Mouse (Mus musculus) macrophage (primary cell): Measurements from ENCODE around the gene Mrps12. TPM values are rescaled to one million over a fixed set of nuclear protein-coding genes. Genes with fewer than 3 reads are reported as not detected.

Source experiments
- H3K27ac ChIP-seq: fragments of 350-480 bp; formaldehyde crosslinking; 2 replicates; pipeline ENCODE4 v1.9.0; 2021
- H3K36me3 ChIP-seq: fragments of 350-480 bp; formaldehyde crosslinking; 2 replicates; pipeline ENCODE4 v1.9.0; 2021; ENCODE audit errors: inconsistent target
- H3K4me3 ChIP-seq: fragments of 350-480 bp; formaldehyde crosslinking; 2 replicates; pipeline ENCODE4 v1.9.0; 2021; ENCODE audit errors: inconsistent target
- H3K79me2 ChIP-seq: fragments of 350-480 bp; formaldehyde crosslinking; 2 replicates; pipeline ENCODE4 v1.9.0; 2021; ENCODE audit errors: inconsistent target
- WGBS: methylation state at CpG from one replicate; pipeline ENCODE4 v1.1.7; 2026; ENCODE audit warnings: inconsistent platforms; ENCODE audit not compliant: missing documents; 5-methylcytosine and 5-hydroxymethylcytosine counted together
- polyA plus RNA-seq: library from polyadenylated mRNA; stranded (reverse); fragments of 250-400 nt; gene quantifications from 3 replicates; pipeline ENCODE4 v1.2.4, GENCODE M21; 2018; ENCODE audit warnings: inconsistent platforms

Mrps12 gene
- polyA plus RNA-seq, 1 experiment from 2014 or later, result 30.6 TPM

DNA sequence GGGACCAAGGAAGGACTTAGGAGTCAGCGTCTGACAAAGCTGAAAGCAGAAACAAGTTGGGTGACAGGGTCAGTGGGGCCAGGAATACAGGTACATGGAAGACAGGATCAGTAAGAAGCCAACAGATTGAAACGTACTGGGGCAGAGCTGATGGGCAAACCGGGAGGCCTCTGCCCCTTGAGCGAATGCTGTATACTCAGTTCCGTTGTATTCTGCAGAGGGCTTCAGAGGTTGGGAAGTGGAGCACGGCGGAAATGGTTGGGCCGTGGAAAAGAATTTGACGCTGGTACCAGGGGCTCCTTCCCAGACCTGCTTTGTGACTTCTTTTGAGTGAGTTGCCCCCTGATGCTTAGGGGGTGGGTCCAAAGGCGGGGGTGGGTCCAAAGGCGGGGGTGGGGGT, 8.4 kb downstream of the Mrps12 start:
- H3K4me3 ChIP-seq, result no peak overlapping the region; the same call in 1 of the 2 replicates
- H3K27ac ChIP-seq, result no peak overlapping the region
- WGBS, result 35% methylated on average over 11 of the region's 11 CpGs
- no peaks in the 10 kb centered on the region for H3K36me3 ChIP-seq
- no peaks in the 10 kb centered on the region for H3K79me2 ChIP-seq

DNA sequence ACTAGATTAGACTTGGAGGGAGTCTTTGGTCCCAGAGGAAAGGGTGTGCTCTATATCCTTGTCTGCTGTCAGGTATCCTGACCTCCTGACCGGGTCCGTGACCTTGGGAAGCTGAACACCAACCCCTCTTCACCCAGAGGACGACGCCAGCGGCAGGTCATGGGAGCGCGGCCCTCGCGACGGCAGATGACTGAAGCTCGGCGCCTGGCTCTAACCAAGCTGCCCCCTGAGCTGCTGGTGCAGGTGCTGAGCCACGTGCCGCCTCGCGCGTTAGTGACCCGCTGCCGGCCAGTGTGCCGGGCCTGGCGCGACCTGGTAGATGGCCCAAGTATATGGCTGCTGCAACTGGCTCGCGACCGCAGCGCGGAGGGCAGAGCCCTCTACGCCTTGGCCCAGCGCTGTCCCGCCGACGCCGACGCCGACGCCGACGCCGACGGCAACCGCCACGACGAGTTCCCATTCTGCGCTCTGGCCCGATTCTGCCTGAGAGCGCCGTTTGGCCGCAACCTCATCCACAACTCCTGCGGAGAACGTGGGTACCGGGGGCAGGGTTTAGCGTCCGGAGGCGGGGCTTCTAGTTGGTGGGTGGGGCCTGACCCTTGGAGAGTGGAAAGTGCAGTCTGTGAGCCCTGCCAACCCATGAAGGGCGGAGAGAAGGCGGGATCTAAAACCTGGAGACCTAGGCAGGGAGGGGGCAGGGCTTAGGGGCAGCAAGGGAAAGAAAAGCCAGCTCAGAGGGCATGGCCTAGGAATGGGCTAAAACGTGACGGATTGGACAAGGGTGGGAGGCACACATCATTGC, 9.1 kb downstream of the Mrps12 start:
- Histone ChIP-seq H3K4me3 (no peak overlapping the region; the same call in 1 of the 2 replicates), H3K79me2 (no peaks in the 10 kb centered on the region), H3K36me3 (no peaks in the 10 kb centered on the region), H3K27ac (no peak overlapping the region)
- 30% methylated on average over 57 of the region's 58 CpGs for WGBS

DNA sequence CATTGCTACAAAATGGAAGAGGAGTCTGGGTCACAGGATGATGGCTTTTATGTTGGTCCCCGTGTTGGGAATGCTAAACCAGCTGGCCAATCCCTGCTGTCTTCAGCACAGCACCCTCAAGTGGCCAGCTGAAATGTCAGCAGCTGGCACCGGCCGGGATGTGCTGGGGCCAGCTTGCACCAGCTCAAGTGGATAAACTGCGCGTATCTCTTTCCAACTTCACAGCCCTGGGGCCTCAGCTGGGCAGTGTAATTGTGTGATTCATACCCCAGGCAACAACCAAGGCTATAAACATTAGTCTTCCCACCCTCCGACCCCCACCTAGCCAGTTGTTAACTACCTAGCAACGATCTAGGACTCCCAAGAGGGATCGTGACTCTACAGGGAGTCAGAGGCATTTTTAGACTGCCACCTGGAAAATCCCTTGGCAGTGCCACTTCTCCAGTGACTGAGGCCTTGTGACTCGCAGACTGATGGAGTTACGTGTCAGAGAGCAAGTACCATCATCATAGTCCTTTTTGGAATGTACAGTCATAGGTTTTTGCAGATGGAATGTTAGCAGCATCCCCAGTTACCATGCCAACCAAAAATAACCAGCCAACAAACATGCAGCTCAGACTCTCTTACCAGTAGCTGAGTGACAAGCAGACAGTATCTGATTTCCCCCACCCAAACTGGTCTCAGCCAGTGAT, 13.8 kb downstream of the Mrps12 start:
- no peaks in the 10 kb centered on the region for H3K36me3 ChIP-seq
- WGBS, result 85% methylated on average over 10 of the region's 10 CpGs
- H3K79me2 ChIP-seq, result no peaks in the 10 kb centered on the region
- no peak overlapping the region for H3K27ac ChIP-seq
- no peak overlapping the region for H3K4me3 ChIP-seq

DNA sequence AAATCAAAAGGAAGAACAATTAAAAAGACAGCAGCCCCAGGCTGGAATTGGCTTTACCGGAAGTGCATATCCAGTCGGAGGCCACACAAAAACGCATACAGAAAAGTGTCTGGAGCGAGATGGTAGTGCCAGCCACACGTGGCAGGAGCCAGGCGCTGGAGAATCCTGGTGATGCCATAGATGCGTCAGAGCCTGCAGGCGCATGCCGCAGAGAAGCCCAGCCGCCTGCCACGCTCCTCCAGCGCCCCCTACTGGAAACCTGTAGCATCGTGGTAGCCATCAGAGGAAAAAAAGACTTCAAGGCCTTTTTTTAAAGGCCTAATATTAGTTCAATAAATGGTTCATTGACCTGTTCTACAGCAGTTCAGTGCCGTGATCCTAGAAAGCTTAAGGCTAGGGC, 15.0 kb downstream of the Mrps12 start:
- 15% methylated on average over 14 of the region's 14 CpGs for WGBS

DNA sequence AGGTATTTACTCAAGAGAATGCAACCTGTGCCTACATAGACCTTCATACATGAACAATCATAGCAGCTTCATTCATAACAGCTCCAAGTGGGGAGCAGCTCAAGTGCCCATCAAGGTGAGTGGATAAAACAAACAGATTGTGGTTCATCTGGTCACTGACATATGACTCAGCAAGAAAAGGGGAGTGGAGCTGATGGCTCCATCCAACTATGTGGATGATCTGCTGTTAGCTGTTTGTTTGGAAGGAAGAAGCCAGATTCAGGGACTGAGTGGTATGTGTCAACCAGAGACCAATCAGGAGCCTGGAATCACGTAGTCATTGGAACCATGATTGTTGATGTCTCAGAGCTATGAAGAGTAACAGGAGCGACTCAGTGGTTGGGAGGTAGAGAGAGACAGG, 17.0 kb downstream of the Mrps12 start:
- Histone ChIP-seq H3K27ac (no peak overlapping the region), H3K36me3 (no peaks in the 10 kb centered on the region), H3K4me3 (no peak overlapping the region), H3K79me2 (no peaks in the 10 kb centered on the region)
- WGBS, result 100% methylated on average over 2 of the region's 2 CpGs

More for the DNA sequence above, 15.0 kb downstream of the Mrps12 start:
- no peak overlapping the region for H3K4me3 ChIP-seq
- H3K36me3 ChIP-seq, result no peaks in the 10 kb centered on the region
- no peak overlapping the region for H3K27ac ChIP-seq
- H3K79me2 ChIP-seq, result no peaks in the 10 kb centered on the region

DNA sequence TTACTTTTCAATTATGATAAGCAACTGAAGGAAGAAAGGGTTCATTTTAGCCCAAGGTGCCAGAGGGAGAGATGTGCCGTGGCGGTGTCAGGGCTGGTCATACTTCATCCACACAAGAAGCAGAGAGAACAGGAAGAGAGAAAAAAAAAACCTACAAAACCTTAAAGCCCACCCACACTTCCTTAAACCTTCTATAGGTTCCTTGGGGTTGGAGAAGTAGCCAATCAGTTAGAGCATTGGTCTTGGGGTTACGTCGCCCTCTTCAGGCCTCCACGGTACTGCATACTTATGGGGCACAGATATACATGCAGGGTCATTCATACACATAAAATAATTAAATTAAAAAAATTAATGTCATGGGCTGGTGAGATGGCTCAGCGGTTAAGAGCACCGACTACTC, 19.5 kb downstream of the Mrps12 start:
- 91% methylated on average over 5 of the region's 7 CpGs for WGBS
- no peak overlapping the region for H3K4me3 ChIP-seq
- no peaks in the 10 kb centered on the region for H3K79me2 ChIP-seq
- no peak overlapping the region for H3K27ac ChIP-seq
- H3K36me3 ChIP-seq, result no peaks in the 10 kb centered on the region

DNA sequence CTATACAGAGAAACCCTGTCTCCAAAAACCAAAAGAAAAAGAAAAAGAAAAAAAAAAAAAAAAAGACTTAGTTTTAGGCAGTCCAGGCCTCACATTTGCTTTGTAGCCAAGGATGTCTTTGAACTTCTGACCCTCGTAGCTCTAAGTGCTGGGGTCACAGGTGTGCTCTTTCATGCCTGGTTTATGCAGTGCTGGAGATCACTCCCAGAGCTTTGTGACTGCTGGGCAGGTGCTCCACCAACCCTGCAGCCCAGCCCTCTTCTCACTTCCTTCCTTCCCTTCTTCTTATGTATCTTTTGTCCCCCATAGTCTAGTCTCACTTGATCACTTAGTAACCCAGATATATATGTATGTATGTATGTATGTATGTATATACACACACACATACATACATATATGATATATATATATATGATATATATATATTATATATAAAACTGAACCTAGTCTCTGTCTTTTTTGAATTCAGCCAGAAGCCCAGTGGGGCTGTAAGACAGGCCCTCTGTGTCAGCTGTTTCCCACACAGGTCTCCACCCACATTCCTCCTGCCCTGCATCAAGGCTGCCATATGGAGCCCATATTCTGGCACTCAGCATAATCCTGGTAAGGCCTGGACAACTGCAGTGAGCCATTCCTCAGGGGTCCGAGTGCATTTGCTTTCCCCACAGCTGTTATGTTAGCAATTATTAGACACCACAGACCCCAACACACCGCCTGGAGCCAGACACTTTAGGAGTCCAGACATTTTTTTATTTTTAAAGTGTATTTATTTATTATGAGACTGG, 20.7 kb downstream of the Mrps12 start:
- no peak overlapping the region for H3K27ac ChIP-seq
- no peaks in the 10 kb centered on the region for H3K79me2 ChIP-seq
- no peaks in the 10 kb centered on the region for H3K36me3 ChIP-seq
- 87% methylated on average over 3 of the region's 3 CpGs for WGBS
- no peak overlapping the region for H3K4me3 ChIP-seq

DNA sequence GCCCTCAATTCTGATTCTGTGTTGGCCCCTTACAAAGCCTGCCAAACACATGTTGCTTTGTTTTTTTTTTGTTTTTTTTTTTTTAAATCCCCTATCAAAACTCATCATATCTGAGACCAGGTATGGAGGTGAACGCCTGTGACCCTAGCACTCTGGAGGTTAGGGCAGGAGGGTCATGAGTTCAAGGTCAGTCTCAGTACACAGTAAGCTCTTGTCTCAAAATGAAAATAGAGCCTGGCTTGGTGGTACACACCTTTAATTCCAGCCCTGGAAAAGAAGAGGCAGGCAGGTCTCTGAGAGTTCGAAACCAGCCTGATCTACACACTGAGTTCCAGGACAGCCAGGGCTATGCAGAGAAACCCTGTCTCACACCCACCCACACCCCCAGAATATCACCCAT, 22.0 kb downstream of the Mrps12 start:
- no peaks in the 10 kb centered on the region for H3K79me2 ChIP-seq
- H3K4me3 ChIP-seq, result no peak overlapping the region
- H3K36me3 ChIP-seq, result no peaks in the 10 kb centered on the region
- H3K27ac ChIP-seq, result no peak overlapping the region
- 94% methylated on average over 2 of the region's 2 CpGs for WGBS

DNA sequence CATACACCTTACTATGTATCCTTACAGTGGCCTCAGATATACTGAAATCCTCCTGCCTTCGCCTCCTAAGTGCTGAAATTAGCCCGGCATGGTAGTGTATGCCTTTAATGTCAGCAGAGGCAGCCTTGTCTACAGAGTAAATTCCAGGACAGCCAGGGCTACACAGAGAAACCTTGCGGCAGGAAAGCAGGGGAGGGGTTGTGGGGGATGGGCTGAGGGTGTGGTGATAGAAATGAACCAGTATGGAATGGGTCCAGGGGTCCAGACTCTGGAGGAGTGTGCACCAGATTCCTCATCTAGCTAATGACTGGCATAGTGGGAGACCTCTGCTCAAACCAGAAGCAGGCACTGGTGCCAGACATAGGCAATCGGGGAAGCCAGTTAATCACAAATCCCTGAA, 22.5 kb downstream of the Mrps12 start:
- Histone ChIP-seq H3K27ac (no peak overlapping the region), H3K79me2 (no peaks in the 10 kb centered on the region), H3K4me3 (no peak overlapping the region), H3K36me3 (no peaks in the 10 kb centered on the region)
- 81% methylated on average over 4 of the region's 4 CpGs for WGBS

DNA sequence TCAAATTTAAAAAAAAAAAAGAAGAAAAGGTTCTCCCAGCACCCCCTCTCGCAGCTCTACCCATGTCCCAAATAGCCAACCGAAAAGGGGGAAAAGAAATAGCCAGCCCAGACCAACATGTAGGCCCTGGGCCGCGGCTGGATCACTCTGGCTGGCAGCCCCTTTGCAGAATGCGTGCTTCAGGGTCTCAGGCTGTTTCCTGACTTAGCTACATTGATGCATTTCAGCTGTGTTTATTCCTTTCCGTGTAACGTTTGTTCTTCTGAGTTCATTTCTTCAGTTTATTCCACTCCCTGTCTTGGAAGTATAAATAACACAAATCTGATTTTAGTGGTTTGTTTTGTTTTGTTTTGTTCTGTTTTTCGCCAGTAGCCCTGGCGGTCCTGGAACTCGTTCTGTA, 23.9 kb downstream of the Mrps12 start:
- WGBS, result 95% methylated on average over 9 of the region's 10 CpGs

DNA sequence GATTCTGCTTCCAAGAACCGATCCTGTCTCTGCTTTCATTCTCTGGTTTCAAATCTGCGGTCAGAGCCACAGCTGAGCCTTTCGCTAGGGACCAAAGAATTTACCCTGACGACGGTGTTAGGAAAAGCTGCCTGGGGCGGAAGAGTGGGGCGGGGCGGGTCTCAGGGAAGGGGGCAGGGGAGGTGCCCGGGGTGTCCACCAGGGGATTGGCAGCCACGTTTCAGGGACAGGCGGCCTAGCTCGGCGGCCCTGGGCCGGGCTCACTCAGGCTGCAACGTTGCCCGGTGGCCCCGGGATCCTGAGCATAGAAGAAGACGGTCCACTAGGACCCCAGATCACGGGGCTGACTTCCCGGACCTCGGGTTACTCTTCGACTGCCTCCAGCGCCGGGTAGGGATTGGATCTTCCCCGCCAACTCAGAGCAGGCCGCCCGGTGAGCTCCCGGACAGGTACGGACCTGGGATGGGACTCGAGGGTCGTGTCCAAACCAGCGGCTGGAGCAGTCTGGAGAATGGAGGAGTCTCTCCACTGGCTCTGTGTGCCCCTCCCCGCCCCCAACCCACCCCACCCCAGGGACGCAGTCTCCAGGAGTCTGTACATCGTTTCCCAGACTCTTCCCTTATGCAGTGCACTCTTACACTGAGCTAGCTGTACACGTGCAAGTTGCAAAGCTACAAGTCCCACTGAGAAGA, 24.9 kb downstream of the Mrps12 start, which contains the start of gene Fbxo17:
TSS of gene Fbxo17 (plus strand) at position 215 of the 692 bp plus-strand sequence.
- Histone ChIP-seq H3K4me3 (no peak within 1 kb of the TSS; the same call in 1 of the 2 replicates), H3K79me2 (no peaks in the 10 kb centered on the region), H3K27ac (no peak within 1 kb of the TSS), H3K36me3 (no peaks in the 10 kb centered on the region)
- 12% methylated on average over 35 of the region's 36 CpGs for WGBS

More for the DNA sequence above, 23.9 kb downstream of the Mrps12 start:
- Histone ChIP-seq H3K4me3 (no peak overlapping the region), H3K36me3 (no peaks in the 10 kb centered on the region), H3K27ac (no peak overlapping the region), H3K79me2 (no peaks in the 10 kb centered on the region)

DNA sequence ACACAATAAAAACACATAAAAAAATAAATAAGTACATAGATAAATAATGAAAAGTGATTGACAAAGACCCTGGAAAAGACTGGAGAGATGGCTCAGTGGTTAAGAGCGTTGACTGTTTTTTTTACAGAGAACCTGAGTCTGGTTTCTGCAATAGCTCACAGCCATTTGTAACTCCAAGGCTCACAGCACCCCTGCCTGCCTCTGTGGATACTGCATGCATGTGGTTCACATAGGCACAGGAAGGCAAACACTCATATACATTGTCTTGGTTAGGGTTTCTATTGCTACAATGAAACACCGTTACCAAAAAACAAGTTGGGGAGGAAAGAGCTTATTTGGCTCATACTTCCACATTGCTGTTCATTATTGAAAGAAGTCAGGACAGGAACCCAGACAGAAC, 26.0 kb downstream of the Mrps12 start:
- WGBS, result 88% methylated on average over 2 of the region's 2 CpGs
- Histone ChIP-seq H3K4me3 (no peak overlapping the region), H3K27ac (no peak overlapping the region), H3K79me2 (no peaks in the 10 kb centered on the region), H3K36me3 (no peaks in the 10 kb centered on the region)

DNA sequence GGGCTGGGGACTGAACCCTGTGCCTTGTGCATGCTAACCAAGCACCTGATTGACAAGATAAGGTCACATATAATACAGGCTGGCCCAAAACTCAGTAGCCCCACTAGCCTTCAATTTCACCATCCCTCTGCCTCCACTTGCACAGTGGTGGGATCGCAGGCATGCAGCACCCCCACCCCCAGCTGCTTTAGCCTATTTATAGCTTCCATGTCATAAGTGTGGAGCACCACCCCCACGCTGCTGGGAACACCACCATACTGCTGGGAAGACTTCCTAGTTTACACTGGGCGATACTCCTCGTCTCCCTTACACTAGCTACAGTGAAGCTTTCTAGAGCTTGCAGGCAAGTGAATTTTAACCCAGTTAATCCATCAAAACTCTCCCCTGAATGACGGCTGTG, 27.0 kb downstream of the Mrps12 start:
- H3K79me2 ChIP-seq, result no peaks in the 10 kb centered on the region
- no peak overlapping the region for H3K4me3 ChIP-seq
- H3K36me3 ChIP-seq, result no peaks in the 10 kb centered on the region
- WGBS, result 92% methylated on average over 5 of the region's 5 CpGs
- no peak overlapping the region for H3K27ac ChIP-seq

DNA sequence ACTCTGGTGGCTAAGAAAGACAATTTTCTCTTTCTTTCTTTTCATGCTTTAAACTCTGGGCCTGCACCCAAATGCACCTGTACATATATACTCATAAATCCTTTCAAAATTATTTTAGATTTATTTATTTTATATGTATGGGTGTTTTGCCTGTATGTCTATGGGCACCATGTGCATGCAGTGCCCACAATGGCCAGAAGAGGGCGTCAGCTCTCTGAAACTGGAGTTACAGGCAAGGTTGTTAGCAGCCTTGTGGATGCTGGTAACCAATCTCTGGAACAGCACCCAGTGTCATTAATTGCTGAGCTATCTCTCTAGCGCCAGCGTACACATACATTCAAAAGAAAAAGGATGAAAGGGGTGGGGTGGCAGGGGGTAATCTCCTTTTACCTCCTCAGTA, 30.7 kb downstream of the Mrps12 start:
- H3K36me3 ChIP-seq, result no peaks in the 10 kb centered on the region
- no peaks in the 10 kb centered on the region for H3K79me2 ChIP-seq
- no peak overlapping the region for H3K27ac ChIP-seq
- no peak overlapping the region for H3K4me3 ChIP-seq
- WGBS, result 69% methylated on average over 3 of the region's 3 CpGs
